Mouse (Mus musculus): ENCODE data around the gene Stx3.
A peak's percentile ranks its signal among the peaks of the same experiment; 100 is the strongest.

Stx3 gene

DNA sequence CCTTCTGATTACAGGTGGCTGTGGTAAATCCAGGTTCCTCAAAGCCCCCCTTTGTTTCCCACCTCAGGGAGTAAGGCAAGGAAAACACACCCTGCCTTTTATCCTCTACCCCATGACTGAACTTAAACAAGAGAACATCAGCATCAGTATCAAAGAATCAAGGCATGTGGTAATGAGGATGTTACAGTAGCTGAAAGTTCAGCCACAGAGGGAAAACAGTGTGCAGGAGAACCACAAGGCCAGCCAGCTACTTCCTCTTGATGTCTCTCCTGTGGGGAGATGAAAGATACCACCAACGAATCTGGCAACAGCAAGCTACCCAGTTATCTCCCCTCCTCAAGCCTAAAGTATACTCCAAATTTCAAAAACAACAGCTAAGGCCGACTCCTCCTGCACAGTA is 12.0 kb downstream of the Stx3 start:
- no peak for DNase-seq

DNA sequence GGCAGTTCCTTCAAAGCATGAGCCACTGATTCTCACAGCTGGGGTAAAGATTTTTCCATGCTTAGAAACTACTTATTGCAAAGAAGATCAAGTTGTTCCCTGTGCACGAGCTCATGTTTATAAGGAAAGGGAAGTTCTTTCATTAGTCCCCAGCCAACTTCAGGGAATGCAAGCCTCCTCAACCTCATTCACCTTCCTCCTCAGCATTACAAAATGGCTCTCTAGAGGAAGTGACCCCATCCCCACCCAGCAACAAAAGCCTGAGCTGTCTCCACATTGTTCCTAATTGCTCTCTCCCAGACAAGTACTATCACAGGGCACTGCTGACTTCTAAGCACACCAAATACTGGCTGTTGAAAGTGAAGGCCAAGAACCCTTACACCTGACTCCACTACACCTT is 14.8 kb downstream of the Stx3 start:
- no peak for DNase-seq

DNA sequence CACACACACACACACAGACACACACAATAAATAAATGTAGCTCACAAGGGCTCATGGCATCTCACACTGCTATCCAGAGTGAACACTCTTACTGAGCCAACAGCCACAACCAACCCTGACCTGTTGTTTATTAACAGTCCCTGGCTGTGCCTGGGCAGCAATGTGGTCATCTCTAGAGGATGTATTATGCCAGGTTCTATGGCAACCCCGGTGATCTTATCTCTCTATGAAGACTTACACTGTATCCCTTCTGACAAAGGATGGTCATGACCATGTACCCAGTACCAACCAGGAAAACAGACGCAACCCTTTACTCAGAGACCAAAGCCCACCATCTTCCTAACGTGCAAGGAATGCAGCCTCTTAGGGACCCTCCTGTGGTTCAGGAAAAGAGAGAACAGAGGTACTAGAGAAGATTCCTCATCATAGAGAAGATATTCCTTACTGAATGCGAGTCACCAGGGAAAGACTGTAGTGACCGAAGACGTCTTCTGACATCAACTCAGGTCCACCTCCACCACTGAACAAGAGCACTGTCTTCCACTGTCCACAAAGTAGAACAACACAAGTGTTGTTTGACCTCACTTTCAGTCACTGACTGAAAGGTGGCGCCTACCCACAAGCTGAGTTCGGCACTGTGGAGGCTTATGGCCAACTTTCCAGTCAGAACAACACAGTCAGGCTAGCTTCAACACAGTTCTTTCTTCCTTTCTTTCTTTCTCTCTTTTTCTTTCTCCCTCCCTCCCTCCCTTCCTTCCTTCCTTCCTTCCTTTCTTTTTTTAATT is 18.5 kb downstream of the Stx3 start:
- no peak for DNase-seq

DNA sequence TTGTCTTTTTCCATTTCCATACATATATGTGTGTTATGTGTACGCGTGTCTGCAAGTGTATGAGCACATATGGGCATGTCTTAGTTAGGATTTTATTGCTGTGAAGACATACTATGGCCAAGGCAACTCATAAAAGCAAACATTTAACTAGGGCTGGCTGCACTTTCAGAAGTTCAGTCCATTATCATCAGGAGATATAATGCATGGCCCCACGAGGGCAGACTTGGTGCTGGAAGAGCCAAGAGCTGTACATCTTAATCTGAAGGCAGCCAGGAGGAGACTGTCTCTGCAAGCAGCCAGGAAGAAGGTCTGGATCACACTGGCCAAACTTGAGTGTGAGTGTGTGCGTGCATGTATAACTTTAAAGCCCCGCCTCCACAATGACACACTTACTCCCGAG is 24.8 kb downstream of the Stx3 start:
- no peak for DNase-seq

DNA sequence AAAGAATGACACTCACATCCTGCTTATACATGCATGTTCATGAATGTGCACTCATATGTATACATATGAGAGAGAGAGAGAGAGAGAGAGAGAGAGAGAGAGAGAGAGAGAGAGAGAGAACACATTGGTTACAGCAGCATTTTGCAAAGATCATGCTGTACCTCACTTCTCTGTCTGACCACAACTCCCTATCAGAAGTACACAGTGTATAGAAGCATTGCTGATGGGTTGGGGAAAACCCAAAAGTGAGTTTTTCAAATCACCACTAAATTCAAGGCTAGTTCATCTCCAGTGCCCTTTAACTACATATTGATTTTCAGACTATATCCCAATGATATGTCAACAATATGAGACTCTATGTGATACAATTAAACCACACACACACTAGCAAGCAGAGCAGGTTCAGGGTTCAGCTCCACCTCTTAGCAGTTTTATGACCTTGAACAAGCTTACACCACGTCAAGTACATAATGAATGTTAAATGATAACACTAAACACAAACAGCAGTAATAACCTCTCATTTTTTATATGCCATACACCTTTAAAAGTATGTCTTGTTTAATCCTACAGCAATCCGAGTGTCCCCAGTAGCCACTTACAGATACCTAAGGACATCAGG is 25.4 kb downstream of the Stx3 start:
- DNase-seq = no peak

DNA sequence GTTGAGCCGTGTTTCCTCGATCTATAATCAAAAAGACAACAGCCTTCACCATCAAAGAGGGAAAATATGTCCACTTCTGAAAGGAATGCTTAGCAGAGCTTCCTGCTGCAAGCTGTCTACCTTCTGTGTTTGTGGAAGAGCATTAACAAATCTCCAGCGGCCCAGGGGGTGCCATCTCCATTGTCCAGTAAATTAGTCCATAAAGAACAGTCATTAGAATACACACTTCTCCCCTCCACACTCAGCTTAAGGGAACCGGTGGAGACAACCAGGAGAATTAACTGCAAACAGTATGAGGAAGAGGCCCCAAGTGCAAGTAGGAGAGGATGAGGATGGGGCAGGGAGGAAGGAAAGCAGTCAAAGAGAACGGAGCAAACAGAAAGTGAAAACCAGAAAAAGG is 27.4 kb downstream of the Stx3 start:
- DNase-seq = no peak

DNA sequence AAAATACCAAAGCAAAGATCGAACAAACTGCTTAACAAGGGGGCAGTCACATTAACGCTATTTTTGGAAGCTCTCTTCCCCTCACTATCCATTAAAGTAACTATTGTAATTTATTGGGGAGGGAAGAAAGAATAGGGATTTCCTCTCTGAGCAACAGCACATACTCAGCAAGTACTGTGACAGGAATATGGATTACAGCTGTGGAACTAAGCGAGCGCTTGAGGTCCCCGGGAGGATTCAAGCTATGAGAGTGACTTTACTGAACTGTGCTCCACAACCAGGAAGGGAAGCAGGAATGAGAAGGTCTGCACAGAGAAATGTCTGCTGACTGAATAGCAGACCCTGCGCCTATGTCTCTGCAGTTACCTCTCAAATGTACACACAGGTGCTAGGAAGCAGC is 30.3 kb downstream of the Stx3 start:
- no peak for DNase-seq

DNA sequence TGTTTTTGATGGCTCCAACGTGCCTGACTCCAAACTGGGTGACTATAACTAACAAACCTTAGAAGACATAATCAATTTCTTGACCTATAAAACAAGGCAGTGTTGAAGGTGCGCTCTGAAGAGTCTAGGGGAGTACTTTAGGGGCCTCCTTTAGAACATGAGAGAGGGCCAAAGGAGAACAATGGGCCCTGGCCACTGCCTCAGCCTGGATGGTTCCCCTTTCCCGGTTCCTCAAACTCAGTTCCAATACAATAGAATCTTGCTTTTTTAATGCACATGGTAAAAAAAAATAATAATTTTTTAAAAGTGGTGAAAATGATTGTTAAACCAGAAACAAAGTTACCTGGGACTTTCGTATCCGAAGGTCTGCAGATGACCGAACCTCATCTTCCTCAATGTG is 31.4 kb downstream of the Stx3 start:
- DNase-seq = no peak

DNA sequence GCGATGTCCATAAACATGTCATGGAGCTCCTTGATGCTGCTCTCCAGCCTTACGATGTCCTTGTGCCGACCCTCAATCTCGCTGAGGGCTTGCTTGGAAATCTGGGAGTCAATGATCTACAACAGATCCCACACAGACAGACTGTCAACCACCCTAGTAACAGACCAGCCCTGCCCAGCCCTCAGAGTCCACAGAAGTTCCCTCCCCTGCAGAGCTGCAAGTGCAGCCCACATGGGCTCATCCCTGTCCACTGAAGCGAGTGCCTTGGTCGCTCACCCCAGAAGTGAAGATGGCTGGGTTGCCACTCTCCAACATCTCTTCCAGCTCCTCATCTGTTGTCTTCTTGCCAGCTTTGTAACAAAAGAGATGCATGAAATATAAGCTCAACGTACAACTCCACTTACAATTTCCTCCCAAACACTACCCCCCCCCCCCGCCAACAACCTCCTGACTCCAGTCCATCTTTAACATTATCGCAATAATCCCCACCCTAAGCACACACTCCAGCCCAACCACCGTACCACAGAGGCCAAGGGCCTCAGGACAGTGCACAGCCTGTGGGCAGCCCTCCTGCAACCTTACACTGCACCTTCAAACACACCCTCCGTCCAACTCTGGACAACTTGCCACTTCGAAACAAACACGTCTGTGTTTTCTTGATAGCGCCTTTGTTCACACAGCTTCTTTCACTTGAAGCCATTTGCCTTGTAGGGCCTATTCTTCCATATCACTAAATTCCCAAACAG is 33.6 kb downstream of the Stx3 start:
- no peak for DNase-seq

DNA sequence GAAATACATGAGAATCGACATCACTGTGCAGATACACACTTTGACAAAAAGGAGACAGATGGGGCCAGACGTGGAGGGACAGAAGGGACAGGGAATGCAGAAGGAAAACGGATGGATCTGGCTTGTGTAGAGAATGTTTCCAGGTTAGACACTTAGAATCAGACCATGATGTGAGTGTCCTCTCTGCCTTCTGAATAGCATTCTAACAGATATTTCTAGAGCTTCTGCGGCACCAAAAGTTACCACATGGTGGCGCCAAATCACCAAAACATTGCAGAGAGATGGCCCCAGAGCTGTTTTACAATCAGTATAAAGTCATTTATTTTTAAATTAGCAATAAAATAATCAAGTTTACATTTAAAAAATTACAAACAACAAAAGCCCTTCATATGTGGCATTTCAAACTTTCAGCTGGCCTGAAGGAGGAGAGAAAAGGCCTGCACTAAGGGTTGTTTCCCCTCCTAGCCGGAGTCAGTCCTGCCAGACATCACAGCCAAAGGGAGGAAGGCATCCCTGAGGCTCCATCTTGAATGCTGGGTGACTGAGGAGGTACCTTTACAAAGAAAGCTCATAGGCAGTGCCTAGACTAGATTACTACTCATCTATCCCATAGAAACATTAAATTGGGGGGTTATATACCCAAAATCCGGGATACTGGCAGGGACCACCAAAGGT is 41.9 kb downstream of the Stx3 start:
- peak; percentile 75 for DNase-seq

DNA sequence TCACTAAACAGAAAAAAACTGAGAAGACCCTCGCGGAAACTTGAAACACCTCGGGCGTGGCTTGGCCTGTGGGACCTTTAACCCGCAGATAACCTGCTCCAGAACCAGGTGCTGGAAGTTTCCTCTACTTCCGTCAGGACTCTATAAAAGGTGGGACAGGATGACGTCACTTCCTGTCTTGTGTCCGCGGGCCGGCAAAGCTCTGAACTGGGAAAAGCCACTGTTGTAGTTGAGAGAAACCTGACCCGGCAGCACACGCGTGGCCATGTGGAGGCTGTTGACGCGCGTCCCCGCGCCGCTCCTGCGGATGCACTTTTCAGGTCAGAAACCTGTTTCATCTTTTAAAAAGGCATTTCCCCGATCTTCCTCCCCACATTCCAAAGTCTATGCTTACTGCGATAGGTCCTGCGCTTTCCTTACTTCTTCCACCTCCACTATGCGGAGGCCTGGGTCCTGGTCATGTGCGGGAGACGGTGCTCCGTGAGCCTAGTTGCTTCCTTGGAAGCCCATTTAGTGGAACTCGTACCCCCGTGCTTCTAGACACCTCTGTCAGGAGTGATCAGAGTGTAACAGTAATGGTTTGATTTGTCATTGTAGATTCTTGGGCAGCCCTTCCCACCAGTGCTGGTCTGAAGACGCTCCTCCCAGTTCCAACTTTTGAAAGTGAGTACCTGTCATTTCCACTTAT is 48.9 kb downstream of the Stx3 start, which contains the start of gene Mrpl16:
Mrpl16 (plus strand) TSS at position 187 of the 688 bp plus-strand sequence.
- DNase-seq = peak; percentile 91

DNA sequence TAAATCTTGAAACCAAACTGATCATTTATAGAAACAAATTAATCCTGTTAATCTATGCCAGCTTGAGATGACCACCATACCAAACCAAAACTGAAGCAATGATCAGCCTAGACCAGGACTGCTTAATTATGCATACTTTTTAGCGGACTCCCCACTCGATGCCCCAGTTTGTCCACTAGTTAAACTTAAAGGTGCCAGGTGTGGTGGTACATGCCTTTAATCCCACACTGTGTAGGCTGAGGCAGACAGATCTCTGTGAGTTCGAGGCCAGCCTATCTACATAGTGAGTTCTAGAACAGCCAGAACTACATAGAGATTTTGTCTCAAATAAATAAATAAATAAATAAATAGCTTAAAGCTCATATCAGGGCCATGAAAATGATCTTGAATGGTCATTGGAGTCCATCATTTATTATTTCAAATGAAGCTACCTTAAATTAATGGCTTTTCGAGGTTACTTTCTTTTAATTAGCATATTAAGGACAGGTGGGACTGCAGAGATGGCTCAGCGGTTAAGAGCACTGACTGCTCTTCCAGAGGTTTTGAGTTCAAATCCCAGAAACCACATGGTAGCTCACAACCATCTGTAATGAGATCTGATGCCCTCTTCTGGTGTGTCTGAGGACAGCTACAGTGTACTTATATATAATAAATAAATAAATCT is 49.8 kb downstream of the Stx3 start:
- DNase-seq = no peak

DNA sequence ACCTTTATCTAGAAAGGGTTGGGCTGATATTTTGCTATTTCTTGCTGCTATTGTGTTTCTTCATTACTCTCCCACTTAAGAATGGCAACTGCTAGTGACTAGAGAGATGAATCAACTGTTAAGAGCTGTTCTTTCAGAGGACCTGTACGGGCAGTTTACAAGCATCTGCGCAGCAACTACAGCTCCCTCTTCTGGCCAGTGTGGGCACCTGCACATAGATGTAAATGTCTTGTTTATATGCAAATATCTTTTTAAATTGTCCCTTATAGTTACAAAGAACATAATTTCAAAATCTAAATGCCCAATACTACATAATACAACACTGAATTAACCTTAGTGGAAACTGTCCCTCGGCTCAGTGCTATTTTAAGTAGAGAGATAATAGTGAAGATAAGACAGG is 51.0 kb downstream of the Stx3 start:
- no peak for DNase-seq

DNA sequence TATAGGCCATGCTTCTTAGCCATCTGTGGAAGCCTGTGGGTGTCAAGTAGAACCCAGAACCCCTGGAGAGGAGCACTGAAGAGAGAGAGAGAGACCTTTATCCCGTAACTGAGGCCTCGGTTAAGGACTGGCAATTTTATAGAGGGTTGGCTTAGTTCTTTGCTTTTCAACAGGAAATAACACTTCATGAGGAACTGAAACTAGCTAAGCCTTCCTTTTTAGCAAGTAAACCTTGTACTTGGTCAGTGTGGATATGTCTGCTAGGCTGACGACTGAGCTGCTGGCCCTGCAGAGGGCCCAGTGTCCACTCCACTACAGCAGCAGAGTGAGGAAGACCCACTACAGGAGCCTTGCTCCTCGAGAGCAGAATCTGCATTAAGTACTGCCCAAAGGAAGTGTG is 52.8 kb downstream of the Stx3 start:
- DNase-seq = no peak

DNA sequence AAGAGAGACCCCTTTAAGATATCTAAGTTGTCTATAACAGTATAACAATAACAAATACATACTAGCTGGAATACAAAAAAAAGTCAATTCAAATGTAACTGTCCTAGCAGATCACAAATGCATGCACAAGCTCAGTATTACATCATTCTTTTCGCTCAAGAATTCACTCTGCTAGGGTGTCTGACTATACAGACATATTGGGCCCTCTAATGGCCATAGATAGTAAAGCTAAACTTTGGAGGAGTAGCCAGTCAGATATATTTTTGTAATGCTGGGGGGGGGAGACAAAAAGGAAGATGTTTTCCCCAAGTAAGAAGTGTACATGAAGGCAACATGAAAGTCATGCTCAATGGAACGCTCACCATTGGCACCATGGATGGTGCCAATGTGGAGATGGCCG is 54.1 kb downstream of the Stx3 start:
- DNase-seq = no peak

DNA sequence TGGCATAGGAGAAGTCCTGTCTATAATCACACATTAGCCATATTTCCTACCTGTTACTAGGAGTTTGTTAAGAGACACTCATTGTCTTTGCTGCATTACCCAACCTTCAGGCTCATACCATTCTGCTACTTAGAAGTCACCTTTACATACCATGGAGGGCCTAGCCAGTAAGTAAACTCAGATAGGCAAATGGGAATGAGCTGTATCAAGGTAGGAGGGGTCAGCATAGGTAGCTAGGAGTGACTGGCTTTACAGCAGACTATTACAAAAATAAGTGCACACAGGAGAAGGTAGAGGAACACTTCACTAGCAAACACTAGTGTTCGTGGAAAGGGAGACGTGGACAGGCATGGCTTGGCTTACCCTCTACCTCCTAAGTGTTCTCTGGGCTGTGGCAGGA is 71.9 kb downstream of the Stx3 start, which contains the start of gene Gif:
Gif (plus strand) TSS at position 257 of the 400 bp plus-strand sequence.
- DNase-seq = no peak

DNA sequence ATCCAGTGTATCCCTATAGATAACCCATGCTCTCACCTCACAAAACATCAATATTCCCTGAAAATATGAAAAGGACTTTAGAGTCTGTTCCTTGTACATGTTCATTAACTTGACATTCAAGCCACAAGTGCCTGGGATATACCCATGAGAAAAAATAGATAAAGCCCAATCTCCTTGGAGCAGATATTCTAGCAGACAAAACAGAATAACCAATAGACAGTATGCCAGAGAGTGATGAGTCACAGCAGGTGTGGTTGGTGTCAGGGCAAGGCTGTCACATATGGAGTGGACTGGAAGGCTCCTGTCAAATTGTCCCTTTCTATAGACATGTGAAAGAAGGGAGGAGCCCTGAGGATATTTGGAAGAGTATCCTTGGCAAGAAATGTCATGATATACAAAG is 73.5 kb downstream of the Stx3 start:
- no peak for DNase-seq

DNA sequence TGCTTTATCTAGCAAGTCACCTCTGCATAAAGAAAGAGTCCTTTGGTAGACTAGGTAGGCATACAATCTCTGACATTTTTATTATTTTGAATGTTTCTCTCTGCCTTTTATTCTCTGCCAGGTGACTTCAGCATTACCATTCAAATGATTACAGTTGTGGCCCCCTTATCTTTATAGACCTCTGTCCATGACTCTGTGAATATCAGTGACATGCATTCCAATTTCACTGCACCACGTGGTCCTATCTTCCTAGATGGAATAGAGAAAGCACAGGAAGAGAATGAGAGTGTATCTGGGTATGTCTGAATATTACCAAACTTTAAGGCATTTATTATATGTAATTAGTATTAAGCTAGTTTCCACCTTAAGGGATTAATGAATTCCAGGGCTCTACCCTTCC is 82.7 kb downstream of the Stx3 start:
- no peak for DNase-seq

DNA sequence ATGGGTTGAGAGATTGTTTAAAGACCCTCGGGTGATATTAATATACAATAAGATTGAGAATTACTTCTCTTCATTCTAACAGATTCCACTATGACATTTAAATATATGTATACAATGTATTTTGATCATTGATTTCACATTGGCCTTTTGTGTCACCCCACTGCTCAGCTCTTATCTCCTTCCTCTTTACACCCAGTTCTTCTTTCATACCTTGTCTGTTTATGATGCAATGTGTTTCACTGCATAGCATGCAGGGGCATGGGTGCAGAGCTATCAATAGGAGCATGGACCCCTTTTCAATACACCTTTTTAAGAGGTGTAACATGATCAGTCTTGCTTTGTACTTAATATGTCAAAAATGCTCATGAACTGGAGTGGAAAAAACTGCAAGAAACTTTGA is 88.9 kb downstream of the Stx3 start:
- no peak for DNase-seq

DNA sequence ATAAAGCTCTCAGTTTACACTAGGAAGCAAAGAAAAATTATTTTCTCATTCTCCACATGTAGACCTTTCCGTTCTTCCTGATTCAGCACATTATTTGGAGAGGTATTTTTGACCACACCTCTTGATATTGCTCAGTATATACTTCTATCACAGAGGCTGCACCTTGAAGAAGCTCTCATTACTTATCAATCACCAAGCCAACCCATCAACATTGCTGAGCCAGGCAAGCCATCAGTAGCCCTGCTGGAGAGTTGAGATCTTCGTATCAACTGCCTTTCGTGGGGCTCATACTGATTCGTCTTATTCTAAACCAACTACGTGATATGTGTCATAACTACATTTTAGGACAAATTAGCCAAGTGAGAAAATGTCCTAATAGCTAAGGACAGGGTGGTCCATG is 91.9 kb downstream of the Stx3 start:
- DNase-seq = no peak

DNA sequence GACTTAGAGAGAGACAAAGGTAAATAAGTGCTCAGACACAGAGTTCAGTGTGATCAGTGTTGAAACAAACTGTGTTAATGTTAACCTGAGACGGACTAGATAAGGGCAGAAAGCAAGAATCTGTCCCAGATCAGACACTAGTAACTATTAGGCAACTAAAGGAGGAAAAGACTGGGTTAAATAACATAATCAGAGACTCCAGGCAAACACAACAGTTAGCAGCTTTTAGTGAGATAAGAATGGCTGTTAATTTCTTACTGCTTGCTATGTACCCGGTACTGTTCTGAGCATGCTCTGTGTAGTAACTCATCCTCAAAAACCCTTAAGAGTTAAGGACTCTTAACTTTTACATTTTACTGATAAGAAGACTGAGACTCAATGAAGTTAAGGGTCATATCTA is 93.3 kb downstream of the Stx3 start:
- DNase-seq = no peak

Data from kidney, adult 18-20 months (tissue).